Mouse (Mus musculus): ENCODE results near the gene Plpp3.
"Not testable (repeated sequence)": the region's sequence is repeated elsewhere in the genome, so short reads cannot be mapped to it uniquely, and the experiment has no call there.

Gene Plpp3

DNA sequence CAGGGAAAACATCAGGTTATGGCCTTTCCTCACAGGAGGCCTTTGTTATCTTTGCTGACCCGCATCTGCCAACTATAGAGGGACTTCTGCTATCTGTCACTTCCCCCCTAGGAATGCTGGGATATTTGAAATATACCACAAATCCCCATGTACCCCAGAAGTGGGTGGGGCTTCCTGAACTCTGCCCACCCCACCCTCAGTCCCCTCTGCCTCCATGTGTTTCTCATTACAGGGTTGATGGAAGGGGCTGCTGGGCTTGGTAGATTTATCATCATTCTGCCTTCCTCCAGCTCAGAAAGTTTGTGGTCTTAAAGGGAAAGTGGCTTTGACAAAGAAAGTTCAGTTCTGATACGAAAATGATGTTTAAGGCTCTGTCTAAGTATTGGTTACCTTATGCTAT, 103.2 kb downstream of the Plpp3 start:
- peak; percentile 66 for DNase-seq (ENCODE audit: low spot score)

DNA sequence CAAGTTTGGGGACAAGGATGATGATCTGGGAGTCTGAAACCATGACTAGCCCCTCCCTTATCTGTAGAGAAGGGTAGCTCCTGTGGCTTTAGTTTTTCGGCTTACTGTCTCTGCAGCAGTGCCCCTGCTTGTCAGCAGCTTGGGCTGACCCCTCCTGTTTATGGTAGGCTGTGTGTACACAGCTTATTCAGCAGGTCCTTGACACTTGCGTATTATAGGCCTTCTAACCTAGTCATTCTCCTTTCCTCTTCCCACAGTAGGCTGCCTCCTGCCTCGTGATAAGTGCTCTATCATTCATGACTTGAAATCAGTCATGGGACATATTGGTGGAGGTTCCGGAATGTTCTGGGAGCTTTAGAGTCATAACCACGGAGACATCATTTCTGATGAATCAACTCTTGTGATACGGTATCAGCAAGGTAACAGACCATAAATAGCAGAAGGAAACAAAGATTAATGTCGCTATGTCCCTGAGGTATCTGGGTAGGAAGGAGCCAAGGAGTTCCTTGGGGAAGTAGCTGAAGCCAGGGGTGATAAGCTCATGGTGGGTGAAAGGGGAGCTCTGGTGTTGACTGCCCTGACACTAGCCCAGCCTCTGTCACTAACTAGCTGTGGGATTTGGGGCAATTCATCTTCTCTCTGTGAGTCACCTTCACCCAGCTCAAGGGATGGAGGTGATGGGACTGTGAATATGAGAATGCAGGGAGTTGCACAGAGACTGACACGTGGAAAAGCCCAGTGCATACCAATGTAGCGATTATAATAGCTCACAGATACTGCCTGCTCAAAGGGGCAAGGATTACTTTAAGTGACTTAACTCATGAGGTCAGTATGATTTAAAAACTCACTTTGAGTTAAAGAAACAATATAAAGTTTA, 104.0 kb downstream of the Plpp3 start:
- DNase-seq (ENCODE audit: low spot score), result no peak

DNA sequence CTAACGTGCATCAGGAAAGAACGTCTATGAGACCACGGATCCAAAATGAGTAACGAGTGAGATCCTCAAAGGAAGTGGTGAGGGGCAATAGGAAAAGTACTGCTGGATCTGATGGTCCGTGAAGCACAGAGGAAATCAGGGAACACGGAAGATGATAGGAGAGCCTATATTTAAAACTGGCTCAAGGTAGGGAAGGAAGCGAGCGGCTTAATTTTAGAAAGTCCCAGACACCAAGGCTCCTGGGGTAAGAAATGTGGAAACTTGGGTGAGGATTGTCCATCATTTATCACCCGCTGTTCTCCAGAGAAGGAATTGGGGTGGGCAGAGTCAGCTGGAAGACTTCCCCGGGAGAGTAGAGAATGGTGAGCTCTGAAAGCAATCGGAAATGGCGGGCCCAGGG, 105.2 kb downstream of the Plpp3 start:
- DNase-seq (ENCODE audit: low spot score), result no peak

DNA sequence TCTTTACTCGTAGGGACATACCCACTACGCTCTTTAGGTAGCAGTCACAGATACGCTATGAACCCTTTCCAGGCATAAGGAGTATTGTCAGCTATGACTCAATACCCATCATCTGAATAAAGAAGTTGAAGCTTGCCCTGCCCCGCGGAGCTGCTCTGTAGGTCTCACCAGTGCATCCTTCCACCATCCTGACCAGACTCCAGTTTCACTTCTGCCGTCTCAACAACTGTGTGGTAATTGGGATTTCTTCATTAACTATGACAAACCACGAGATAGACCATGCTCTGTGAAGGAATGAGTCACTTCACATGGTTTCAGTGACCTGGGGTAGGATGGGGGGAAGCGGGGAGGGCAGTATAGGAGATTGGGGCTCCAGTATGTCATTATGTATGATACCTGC, 106.5 kb downstream of the Plpp3 start:
- no peak for DNase-seq (ENCODE audit: low spot score)

DNA sequence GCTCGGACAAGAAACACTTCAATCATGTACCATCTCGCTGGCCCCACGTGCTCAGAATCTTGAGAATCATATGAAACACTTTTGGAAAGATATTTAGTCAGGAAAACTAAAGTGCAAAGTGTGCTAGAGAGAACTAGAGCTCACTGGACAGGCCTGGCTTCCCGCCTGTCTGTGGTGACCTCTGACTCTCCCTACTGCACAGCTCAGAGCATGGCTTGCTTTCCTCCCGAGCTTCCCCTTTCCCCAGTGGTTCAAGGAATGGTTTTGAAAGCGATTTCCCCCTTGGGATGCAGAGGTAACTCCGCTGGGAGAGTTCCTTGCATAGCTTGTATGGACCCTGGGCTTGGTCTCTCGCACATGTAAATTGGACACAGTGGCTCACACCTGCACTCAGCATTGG, 107.9 kb downstream of the Plpp3 start:
- no peak for DNase-seq (ENCODE audit: low spot score)

DNA sequence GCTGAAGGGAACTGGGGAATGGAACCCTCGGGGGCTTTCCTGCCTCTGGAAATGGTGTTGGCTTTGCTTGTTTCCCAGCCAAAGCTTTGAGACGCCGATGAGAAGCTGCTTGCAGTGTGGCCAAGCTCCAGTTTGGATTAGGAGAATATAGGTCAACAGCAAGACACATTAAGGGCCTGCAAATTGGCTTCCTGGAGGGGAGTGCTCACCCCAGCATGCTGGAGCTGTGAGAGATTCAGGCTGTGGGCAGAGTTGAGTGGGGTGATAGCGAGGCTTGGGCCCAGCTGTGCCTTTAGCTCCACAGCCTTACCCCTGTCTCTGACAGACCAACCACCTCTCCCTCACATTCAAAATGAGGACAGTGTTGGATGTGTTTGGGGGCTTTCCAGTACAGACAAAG, 108.5 kb downstream of the Plpp3 start:
- DNase-seq (ENCODE audit: low spot score), result no peak

DNA sequence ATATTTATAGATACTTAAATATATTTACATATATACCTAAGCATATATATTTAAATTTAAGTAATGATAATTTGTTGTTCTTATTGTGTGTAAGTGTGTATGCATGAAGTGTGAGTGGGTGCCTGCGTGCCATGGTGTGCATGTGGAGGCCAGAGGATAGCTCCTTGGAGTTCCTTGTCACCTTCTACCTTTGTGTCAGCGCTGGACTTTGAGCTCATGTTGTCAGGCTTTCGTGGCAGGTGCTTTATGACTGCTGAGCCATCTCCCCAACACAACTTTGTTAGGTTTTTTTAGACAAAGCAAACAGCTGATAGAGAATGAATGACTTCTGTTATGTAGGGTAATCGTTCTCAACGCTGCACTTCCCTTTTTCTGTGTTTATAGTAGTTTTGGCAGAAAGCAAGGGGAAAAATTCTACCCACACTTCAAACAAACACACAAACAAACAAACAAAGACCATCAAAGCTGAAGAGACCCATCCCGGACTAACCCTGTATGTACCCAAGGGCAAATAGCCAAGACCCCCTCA, 111.1 kb downstream of the Plpp3 start:
- no peak for DNase-seq (ENCODE audit: low spot score)

DNA sequence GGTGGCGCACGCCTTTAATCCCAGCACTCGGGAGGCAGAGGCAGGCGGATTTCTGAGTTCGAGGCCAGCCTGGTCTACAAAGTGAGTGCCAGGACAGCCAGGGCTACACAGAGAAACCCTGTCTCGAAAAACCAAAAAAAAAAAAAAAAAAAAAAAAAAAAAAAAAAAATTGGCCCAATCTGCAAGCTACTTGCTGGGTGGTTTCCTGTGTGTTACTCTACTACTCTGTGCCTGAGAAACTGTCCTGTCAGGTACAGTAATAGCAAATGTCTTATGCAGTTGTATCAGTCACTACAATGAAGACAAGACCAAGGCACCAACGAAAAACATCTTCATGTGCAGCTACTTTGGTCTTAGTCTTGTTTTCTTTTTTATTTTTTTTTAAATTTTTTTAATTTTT, 112.3 kb downstream of the Plpp3 start:
- not testable (repeated sequence) for DNase-seq (ENCODE audit: low spot score)

DNA sequence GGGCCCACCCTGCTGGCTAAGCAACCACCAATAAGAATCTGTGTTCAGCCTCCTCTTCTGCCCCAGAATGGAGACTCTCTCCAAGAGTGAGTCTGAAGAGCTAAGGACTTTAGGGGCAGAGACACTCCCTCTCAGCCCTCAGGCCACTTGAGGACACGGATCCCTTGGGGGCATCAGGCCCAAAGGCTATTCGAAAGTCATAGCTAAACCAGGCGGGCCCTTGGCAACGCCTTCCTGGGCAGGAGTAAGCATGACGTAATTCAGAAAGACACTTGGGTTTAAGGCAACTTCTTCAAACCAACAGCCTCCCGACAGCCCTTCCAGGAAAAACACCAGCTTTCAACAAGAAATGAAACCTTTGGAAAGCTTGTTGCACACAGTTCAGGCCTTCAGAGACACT, 114.0 kb downstream of the Plpp3 start:
- no peak for DNase-seq (ENCODE audit: low spot score)

DNA sequence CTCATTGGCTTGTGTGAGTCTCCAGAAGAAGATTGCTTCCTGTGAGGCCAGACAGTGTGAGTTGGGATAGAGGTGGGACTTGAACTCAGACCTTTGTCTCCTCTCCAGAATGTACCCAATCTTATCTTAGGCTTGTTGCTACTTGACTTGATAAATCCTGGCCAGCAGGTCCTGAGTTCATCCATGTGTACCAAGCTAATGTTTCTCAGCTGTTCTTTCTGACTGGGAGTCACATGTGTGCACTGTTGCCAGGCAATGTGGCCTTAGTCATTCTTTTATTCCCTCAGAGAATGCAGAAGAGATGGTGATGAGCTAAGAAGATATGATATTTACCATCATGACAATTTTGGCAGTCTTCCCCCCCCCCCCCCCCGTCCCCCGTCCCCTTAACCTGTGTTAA, 115.9 kb downstream of the Plpp3 start:
- no peak for DNase-seq (ENCODE audit: low spot score)

DNA sequence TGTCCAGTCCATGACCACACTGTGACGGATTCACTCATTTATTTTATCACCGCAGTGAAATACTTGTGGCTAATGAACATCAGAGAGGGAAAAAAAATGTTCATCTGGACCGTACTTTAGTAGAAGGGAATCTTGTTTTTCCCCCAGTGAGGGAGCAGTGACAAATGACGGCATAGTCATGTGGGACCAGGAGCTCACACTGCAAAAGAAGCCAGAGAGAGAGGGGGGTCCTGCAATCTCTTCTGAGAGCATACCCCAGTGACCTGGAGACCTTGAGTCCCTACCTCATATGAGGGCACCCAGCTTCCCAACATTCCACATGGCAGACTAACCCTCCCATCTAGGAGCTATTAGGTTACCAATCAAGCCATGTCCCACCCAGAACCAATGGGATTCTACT, 116.3 kb downstream of the Plpp3 start:
- DNase-seq (ENCODE audit: low spot score), result no peak

DNA sequence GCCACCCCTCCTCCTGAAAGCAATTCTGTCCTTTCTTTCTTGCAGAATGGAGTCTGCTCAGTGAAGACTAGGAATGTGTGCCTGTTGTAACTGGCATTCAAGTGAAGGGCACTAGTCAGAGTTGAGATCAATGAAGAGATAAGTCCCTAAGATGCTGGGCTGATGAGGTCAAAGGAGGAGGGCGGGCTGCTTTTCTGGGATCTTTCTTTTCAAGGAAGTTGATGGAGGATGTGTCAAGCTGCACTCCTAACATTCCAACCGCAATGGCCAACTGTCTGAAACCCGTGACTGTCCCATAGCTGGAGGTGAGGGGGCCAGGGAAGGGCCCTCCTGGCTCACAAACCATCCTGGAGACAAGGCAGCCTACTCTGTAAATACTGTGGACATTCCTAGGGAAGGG, 118.5 kb downstream of the Plpp3 start:
- peak; percentile 61 for DNase-seq (ENCODE audit: low spot score)

DNA sequence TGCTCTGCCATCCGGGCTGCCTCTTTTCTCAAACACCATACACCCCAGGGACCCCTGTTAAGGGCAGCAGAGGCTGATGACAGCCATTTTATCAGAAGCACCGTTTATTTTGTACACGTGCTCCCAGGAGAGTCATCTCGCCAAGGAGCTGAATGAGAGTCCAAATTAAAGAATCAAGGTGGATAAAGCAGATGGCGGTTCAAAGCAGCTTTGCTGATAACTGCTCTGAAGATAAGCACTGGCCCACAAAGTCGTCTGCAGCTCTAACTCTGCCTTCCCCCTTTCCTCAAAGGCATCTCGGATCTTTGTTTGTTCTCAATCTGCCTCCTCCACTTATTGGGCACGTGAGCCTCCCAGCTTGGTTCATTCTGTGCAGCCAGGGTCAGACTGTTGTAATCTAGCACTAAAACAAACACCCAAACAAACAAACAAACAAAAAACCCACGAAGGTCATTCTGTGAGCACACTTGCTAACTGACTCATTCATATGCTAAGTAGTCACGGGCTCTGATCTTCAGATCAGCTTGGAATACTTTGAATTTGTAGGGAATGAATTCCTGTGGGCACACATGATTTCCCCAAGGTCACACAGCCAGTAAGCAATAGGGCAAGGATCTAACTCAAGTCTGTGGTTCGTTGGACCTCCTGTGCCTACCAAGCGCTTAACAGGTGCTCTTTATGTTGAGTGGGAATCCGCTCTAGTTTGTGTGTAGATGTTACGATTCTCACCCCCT, 119.1 kb downstream of the Plpp3 start:
- no peak for DNase-seq (ENCODE audit: low spot score)

DNA sequence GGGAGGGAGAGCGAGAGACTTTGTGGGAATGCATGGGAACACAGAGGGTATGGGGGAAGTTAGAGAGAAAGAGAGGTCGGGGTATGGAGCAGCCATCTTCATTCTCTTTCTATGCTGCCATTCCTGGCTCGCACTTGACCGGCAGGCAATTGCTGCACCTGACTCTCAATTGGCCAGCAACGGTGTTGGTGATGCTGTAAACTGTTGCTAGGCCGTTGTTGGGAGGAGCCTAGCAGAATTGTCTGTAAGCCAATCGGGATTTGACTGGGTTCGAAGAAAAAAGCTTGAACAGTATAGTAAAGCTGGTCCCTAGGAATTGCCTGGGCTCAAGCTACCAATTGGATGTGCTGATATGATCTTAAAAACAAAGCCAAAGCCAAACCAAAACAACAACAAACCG, 121.0 kb downstream of the Plpp3 start:
- no peak for DNase-seq (ENCODE audit: low spot score)

DNA sequence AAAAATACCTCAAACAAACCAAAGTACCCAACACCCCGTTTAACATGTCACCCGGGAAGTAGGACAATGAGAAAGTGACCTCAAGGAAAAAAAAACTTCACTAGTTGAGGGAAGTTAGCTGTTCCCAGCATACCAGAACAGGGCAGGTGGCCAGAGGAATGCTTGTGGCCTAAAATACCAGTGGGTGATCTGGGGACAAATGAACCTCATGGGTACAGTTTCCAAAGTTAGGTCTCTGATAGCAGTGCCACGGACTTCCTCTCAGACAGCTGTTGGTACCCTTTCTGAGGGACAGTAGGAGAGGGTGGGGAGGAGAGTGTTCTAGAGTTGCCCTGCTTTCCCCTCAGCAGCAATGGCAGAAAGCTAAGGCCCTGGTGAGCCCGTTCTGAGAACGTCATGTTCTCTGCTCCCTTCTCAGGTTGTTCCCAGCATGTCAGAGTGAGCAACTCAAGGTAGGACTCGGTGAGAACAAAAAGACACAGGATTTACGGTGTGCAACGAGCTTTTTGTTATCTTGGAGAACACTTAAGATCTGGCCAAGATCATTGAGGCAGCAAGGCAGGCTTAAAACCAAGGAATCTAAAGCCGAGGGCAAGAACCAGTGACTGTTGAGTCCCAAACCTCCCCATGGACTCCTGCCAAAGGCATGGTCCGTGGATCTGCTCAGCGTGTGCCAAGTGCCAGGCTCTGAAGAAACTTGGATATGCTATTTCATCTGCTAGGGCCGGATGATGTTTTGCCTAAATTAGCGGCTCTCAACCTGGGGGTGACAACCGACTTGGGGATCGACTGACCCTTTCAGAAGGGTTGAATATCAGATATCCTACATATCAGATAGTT, 121.6 kb downstream of the Plpp3 start:
- DNase-seq (ENCODE audit: low spot score), result no peak

DNA sequence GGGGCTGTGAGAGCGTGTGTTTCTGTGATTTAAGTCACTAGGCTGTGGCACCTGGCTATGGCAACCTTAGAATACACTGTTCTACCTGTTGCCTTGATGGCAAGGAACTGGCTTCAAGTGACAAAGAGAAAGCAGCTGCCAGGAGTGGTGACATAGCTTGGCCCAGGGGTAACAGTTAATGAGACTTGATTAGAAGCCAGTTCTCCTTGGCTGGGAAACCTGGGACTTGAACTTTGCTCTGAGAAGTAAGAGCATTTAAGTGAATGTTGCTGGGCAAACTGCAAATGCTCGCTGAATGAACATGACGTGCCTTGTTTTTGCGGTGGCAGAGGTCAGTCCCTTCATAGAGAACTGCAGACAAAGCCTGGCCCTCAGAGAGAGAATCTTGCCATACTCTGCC, 122.7 kb downstream of the Plpp3 start:
- no peak for DNase-seq (ENCODE audit: low spot score)

DNA sequence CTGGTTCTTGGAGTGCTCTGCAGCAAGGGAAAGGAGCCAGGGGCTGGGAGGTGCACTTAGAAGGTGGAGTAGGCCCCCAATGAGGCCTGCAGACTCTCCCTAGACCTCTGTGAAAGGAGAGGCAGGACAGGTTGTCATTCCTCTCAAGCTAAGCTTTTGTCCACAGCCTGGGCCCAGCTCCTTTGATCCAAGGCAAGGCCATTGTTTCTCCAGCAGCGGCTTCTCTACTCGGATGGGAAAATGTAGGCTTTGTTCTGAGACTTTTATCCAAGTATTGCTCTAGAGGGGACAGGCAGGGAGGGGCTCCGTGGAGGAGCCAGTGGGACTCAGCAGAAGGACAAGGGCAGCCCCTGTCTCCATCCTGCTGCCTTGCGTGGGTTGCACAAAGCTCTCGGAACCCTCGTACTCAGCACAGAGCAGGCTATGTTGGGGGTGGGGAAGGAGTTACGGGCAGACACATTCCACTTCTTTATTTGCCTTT, 124.6 kb downstream of the Plpp3 start:
- peak; percentile 42 for DNase-seq (ENCODE audit: low spot score)

Data from embryo, embryonic 10 days (tissue).